In the genomic region with DNA sequence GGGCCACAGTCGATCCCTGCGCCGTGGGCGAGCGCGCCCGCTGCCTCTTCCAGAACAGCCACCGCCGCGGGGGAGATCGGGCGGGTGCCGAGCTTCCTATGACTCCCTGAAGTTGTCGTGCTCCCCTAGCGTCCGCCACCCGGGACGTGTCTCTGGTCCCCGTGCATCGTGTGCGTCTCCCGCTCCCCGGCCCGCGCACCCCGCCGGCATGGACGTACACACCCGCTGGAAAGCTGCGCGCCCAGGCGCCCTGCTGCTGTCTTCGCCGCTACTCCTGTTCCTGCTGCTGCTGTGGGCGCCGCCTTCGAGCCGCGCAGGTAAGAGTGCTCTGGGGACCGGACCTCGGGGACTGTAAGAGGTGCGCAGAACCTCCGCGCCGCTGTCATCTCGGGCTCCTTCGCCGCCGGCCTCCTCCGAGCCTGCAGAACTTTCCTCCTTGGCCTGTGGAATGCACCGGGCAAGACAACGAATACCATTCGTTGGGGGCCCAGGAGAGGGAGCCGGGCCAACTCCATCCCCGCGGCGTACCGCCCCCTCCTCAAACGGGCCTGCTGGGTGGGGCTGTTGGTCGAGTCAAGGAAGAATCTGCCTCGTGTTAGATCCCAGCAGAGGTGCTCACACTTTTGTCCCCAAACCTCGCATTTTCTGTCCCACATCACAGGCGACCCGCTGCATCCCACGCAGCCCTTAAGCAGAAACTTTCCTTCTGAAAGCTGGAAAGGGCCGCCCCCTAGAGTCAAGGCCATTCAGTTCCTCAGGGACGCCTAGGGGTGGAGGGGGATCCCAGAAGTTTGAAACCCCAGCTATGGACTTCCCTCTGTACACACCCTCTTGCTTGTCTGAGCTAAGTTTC, we compare ENCODE assay signal across 8 mouse cellular contexts. TPM values are rescaled to one million over a fixed set of nuclear protein-coding genes. Genes with fewer than 3 reads are reported as not detected.
DNase-seq lines count a peak whose midpoint lies in the region; ATAC-seq and TF ChIP-seq lines count a peak whose summit lies in the region.

No protein-coding gene starts in this region.

- H3K9ac ChIP-seq in embryonic facial prominence, embryonic 15.5 days = peak overlapping the region; percentile 78

- peaks cover 6% of the 10 kb centered on the region for H3K4me1 ChIP-seq in testis, adult 2 months (ENCODE audit: control insufficient read depth, insufficient read depth, low read length)
- H3K4me1 ChIP-seq in embryonic facial prominence, embryonic 15.5 days = peaks cover 74% of the 10 kb centered on the region

- TF ChIP-seq CTCF in testis, adult 2 months (IDR thresholded peaks at IDR 0.05; ENCODE audit: control insufficient read depth, insufficient read depth, insufficient replicate concordance, low read depth, low read length) = no peak

- no peak overlapping the region for H3K27ac ChIP-seq in testis, adult 2 months (ENCODE audit: control insufficient read depth, insufficient read depth, low read depth, low read length)
- H3K27ac ChIP-seq in embryonic facial prominence, embryonic 15.5 days (replicated peaks) = peak overlapping the region; percentile 98

- no peak for TF ChIP-seq POLR2A in testis, adult 2 months (IDR thresholded peaks at IDR 0.05; ENCODE audit: control insufficient read depth, low read depth, low read length)

- H3K4me3 ChIP-seq in testis, adult 2 months (ENCODE audit: control insufficient read depth, low read depth, low read length) = peak overlapping the region; percentile 74
- peak overlapping the region; percentile 86 for H3K4me3 ChIP-seq in embryonic facial prominence, embryonic 15.5 days (replicated peaks)

- H3K36me3 ChIP-seq in testis, adult 2 months (ENCODE audit: control insufficient read depth, insufficient read depth, low read length) = no peaks in the 10 kb centered on the region
- no peaks in the 10 kb centered on the region; the same call in 1 of the 2 replicates for H3K36me3 ChIP-seq in embryonic facial prominence, embryonic 15.5 days

- peak overlapping the region; percentile 84 for H3K4me2 ChIP-seq in embryonic facial prominence, embryonic 15.5 days (replicated peaks)

- DNase-seq in testis, postnatal 14 days (ENCODE audit: low spot score) = no peak
- DNase-seq in heart, postnatal 14 days = peak; percentile 61 to 62
- peak; percentile 73 to 79 for DNase-seq in kidney, postnatal 4 days
- peak; percentile 68 for DNase-seq in mesoderm, embryonic 11.5 days (ENCODE audit: low read depth, low spot score)
- DNase-seq in testis, postnatal 10 days (ENCODE audit: low spot score) = peak; percentile 66
- no peak for DNase-seq in c-Kit-positive CD71-positive TER-119-positive erythroid progenitor cells, embryonic 14.5 days (ENCODE audit: low spot score)

- WGBS in embryonic facial prominence, embryonic 15.5 days = under 1% methylated on average over 67 of the region's 67 CpGs

- intact Hi-C loops in heart, postnatal 14 days (cut with DNase I) = loop anchor here (5.0 kb wide), 1 partner anchor 335 kb away; no protein-coding TSS in a partner anchor

- H3K9me3 ChIP-seq in embryonic facial prominence, embryonic 15.5 days (replicated peaks) = no peaks in the 10 kb centered on the region

- peaks cover 3% of the 10 kb centered on the region; the same call in 1 of the 2 replicates for H3K27me3 ChIP-seq in testis, adult 2 months (ENCODE audit: control insufficient read depth, insufficient read depth, low read length)
- H3K27me3 ChIP-seq in embryonic facial prominence, embryonic 15.5 days = no peaks in the 10 kb centered on the region

- peak; percentile 14; the same call in 1 of the 2 replicates for ATAC-seq in embryonic facial prominence, embryonic 15.5 days (ENCODE audit: insufficient number of reproducible peaks, low FRiP score, low TSS enrichment, low read depth)

RNA-seq across cellular contexts. Expression of a gene that starts 0.6 kb away (rescaled TPM):
- 14.2 and 18.6 TPM in 2 replicates for polyA plus RNA-seq in testis, adult 2 months (2012; rRNA removed)
- polyA plus RNA-seq in embryonic facial prominence, embryonic 15.5 days (2015; fragmentation: Nextera tagmentation; extraction: Ambion mirVana) = 217 and 242 TPM in 2 replicates
- total RNA-seq in heart, postnatal 14 days (2021) = 100 to 1,000 TPM; 100 to 109 TPM

Comparison
In these comparisons a context has a peak if more than half of its experiments do, and no peak if none do; other contexts are left out.
1. DNase-seq: peak in heart, postnatal 14 days (2 of 2), kidney, postnatal 4 days (2 of 2), mesoderm, embryonic 11.5 days (single experiment) and testis, postnatal 10 days (single experiment); none in testis, postnatal 14 days (single experiment) and c-Kit-positive CD71-positive TER-119-positive erythroid progenitor cells, embryonic 14.5 days (single experiment).
2. RNA of a gene that starts 0.6 kb away (polyA plus RNA-seq): 217 to 242 TPM in embryonic facial prominence, embryonic 15.5 days; 14.2 to 18.6 TPM in testis, adult 2 months; every median in the first group is over 10 times any median in the second.